Mouse (Mus musculus): ENCODE data around the gene B3gnt3. TPM values are rescaled to one million over a fixed set of nuclear protein-coding genes. Genes with fewer than 3 reads are reported as not detected.

The B3gnt3 gene
- polyA plus RNA-seq, 1 experiment from 2014 or later = 1.2 TPM

DNA sequence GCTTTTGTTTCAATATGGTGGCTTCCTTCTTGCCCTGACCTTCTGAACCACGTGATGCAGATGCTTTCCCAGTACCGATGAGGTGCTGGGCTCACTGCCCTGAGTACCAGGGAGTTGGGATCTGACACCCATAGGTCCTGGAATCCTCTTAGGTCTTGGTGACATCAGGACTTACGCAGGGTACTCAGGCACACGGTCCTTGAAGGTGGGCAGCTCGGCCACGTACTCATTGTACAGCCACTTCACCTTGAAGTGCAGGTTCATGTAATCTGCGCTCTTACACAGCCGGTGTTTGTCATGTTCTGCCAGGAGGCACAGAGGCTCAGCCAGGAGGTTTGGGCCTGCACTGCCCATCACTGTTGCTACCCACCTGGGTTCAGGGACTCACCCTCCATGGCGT, 56.1 kb downstream of the B3gnt3 start:
- no peak overlapping the region for H3K27ac ChIP-seq
- no peaks in the 10 kb centered on the region for H3K36me3 ChIP-seq
- no peaks in the 10 kb centered on the region for H3K4me1 ChIP-seq
- no peaks in the 10 kb centered on the region for H3K9me3 ChIP-seq (replicated peaks)
- H3K4me3 ChIP-seq = no peak overlapping the region
- DNase-seq (ENCODE audit: low spot score) = no peak
- H3K27me3 ChIP-seq (ENCODE audit: low read depth, poor library complexity, severe bottlenecking) = peaks cover 3% of the 10 kb centered on the region; the same call in 1 of the 2 replicates
- WGBS = 85% methylated on average over 9 of the region's 9 CpGs

Other genes starting within 250 kb of the B3gnt3 start
- gene Abhd8, start 238.1 kb downstream of the B3gnt3 start, polyA plus RNA-seq (2016; fragmentation: Nextera tagmentation; extraction: Ambion mirVana) = 61.5 and 75.1 TPM in 2 replicates
- gene Mrpl34, start 236.8 kb downstream of the B3gnt3 start, polyA plus RNA-seq (2016; fragmentation: Nextera tagmentation; extraction: Ambion mirVana) = 231 and 263 TPM in 2 replicates
- gene Dda1, start 232.6 kb downstream of the B3gnt3 start, polyA plus RNA-seq (2016; fragmentation: Nextera tagmentation; extraction: Ambion mirVana) = 130 and 138 TPM in 2 replicates
- gene Ano8, start 215.8 kb downstream of the B3gnt3 start, polyA plus RNA-seq (2016; fragmentation: Nextera tagmentation; extraction: Ambion mirVana) = 2.7 and 3.5 TPM in 2 replicates
- gene Gtpbp3, start 213.7 kb downstream of the B3gnt3 start, polyA plus RNA-seq (2016; fragmentation: Nextera tagmentation; extraction: Ambion mirVana) = 26.8 and 28.2 TPM in 2 replicates
- gene Plvap, start 190.0 kb downstream of the B3gnt3 start, polyA plus RNA-seq (2016; fragmentation: Nextera tagmentation; extraction: Ambion mirVana) = 74.6 and 77.7 TPM in 2 replicates
- gene Ccdc194, start 176.1 kb downstream of the B3gnt3 start, polyA plus RNA-seq (2016; fragmentation: Nextera tagmentation; extraction: Ambion mirVana) = 0.65 and 0.78 TPM in 2 replicates
- gene Bst2, start 164.3 kb downstream of the B3gnt3 start, polyA plus RNA-seq (2016; fragmentation: Nextera tagmentation; extraction: Ambion mirVana) = 5.6 TPM in 2 replicates
- gene Mvb12a, start 158.9 kb downstream of the B3gnt3 start, polyA plus RNA-seq (2016; fragmentation: Nextera tagmentation; extraction: Ambion mirVana) = 76.2 and 77.5 TPM in 2 replicates
- 0.29 and 0.45 TPM in 2 replicates for gene Tmem221, start 142.9 kb downstream of the B3gnt3 start, polyA plus RNA-seq (2016; fragmentation: Nextera tagmentation; extraction: Ambion mirVana)
- not detected in 2 replicates for gene Nxnl1, start 135.2 kb downstream of the B3gnt3 start, polyA plus RNA-seq (2016; fragmentation: Nextera tagmentation; extraction: Ambion mirVana)
- 21.3 and 28.8 TPM in 2 replicates for gene Slc27a1, start 132.9 kb downstream of the B3gnt3 start, polyA plus RNA-seq (2016; fragmentation: Nextera tagmentation; extraction: Ambion mirVana)
- 241 and 263 TPM in 2 replicates for gene Pgls, start 109.6 kb downstream of the B3gnt3 start, polyA plus RNA-seq (2016; fragmentation: Nextera tagmentation; extraction: Ambion mirVana)
- 2.8 and 4.0 TPM in 2 replicates for gene Fam129c, start 104.1 kb downstream of the B3gnt3 start, polyA plus RNA-seq (2016; fragmentation: Nextera tagmentation; extraction: Ambion mirVana)
- 49.0 and 53.6 TPM in 2 replicates for gene Colgalt1, start 90.8 kb downstream of the B3gnt3 start, polyA plus RNA-seq (2016; fragmentation: Nextera tagmentation; extraction: Ambion mirVana)
- gene Unc13a, start 30.0 kb downstream of the B3gnt3 start, polyA plus RNA-seq (2016; fragmentation: Nextera tagmentation; extraction: Ambion mirVana) = 0.40 and 0.51 TPM in 2 replicates
- gene Jak3, start 25.5 kb downstream of the B3gnt3 start, polyA plus RNA-seq (2016; fragmentation: Nextera tagmentation; extraction: Ambion mirVana) = 3.7 and 4.6 TPM in 2 replicates
- gene Insl3, start 12.6 kb downstream of the B3gnt3 start, polyA plus RNA-seq (2016; fragmentation: Nextera tagmentation; extraction: Ambion mirVana) = 0.53 and 0.76 TPM in 2 replicates
- 2.2 and 4.3 TPM in 2 replicates for gene Fcho1, start 23.9 kb upstream of the B3gnt3 start, polyA plus RNA-seq (2016; fragmentation: Nextera tagmentation; extraction: Ambion mirVana)
- gene Zfp709, start 180.2 kb upstream of the B3gnt3 start, polyA plus RNA-seq (2016; fragmentation: Nextera tagmentation; extraction: Ambion mirVana) = 3.7 and 3.9 TPM in 2 replicates
- gene Zfp882, start 206.8 kb upstream of the B3gnt3 start, polyA plus RNA-seq (2016; fragmentation: Nextera tagmentation; extraction: Ambion mirVana) = 5.4 and 7.2 TPM in 2 replicates
- gene Zfp617, start 206.8 kb upstream of the B3gnt3 start, polyA plus RNA-seq (2016; fragmentation: Nextera tagmentation; extraction: Ambion mirVana) = 27.4 and 34.3 TPM in 2 replicates
- gene Zfp961, start 249.2 kb upstream of the B3gnt3 start, polyA plus RNA-seq (2016; fragmentation: Nextera tagmentation; extraction: Ambion mirVana) = 28.0 and 28.1 TPM in 2 replicates

All from limb, embryonic 10.5 days (tissue).